Mouse (Mus musculus) forebrain, embryonic 13.5 days (tissue): Measurements from ENCODE around the gene Usp38. TPM values are rescaled to one million over a fixed set of nuclear protein-coding genes. Genes with fewer than 3 reads are reported as not detected.

Source experiments
- ATAC-seq: fragments of 200-750 bp; cut with Nextera tagmentation; 2 replicates; pipeline ENCODE4 v1.8.0; 2017
- H3K27ac ChIP-seq: fragments of 300-500 bp; sonication (generic); 2 replicates; pipeline ENCODE4 v1.5.1; 2015; ENCODE audit warnings: inconsistent platforms, mild to moderate bottlenecking, moderate library complexity
- H3K27me3 ChIP-seq: fragments of 300-500 bp; sonication (generic); 2 replicates; pipeline ENCODE4 v1.6.1; 2015; ENCODE audit warnings: mild to moderate bottlenecking, inconsistent platforms
- H3K36me3 ChIP-seq: fragments of 300-500 bp; sonication (generic); 2 replicates; pipeline ENCODE4 v1.6.1; 2015; ENCODE audit warnings: mild to moderate bottlenecking, inconsistent platforms; ENCODE audit not compliant: poor library complexity, severe bottlenecking
- H3K4me1 ChIP-seq: fragments of 300-500 bp; sonication (generic); 2 replicates; pipeline ENCODE4 v1.6.1; 2015; ENCODE audit warnings: inconsistent platforms
- H3K4me2 ChIP-seq: fragments of 300-500 bp; sonication (generic); 2 replicates; pipeline ENCODE4 v1.6.1; 2015; ENCODE audit warnings: inconsistent platforms, mild to moderate bottlenecking, moderate library complexity
- H3K4me3 ChIP-seq: fragments of 300-500 bp; sonication (generic); 2 replicates; pipeline ENCODE4 v1.5.1; 2015; ENCODE audit warnings: mild to moderate bottlenecking, inconsistent platforms
- H3K9ac ChIP-seq: fragments of 300-500 bp; sonication (generic); 2 replicates; pipeline ENCODE4 v1.6.1; 2015; ENCODE audit warnings: mild to moderate bottlenecking, inconsistent platforms
- H3K9me3 ChIP-seq: fragments of 300-500 bp; sonication (generic); replicated peaks from 2 replicates; pipeline ENCODE4 v1.6.1; 2016; ENCODE audit warnings: inconsistent platforms
- WGBS: fragments of 180-500 bp; shearing (Covaris S2); methylation state at CpG from one replicate; pipeline ENCODE4 v1.1.7; 2015; 5-methylcytosine and 5-hydroxymethylcytosine counted together
- polyA plus RNA-seq: library from polyadenylated mRNA; unstranded; fragments of >200 nt; fragmentation: Nextera tagmentation; extraction: Ambion mirVana; gene quantifications from 2 replicates; pipeline ENCODE4 v1.2.1, GENCODE M21; 2015

Usp38 gene
- polyA plus RNA-seq, 1 experiment from 2014 or later = 20.4 TPM

GRCm38 (mm10) chr8:80959588-80960268, 55.0 kb downstream of the Usp38 start:
- ATAC-seq = no peak

GRCm38 (mm10) chr8:80957776-80958175, 57.0 kb downstream of the Usp38 start:
- WGBS = 72% methylated on average over 5 of the region's 5 CpGs
- no peak for ATAC-seq
- no peak overlapping the region for H3K27ac ChIP-seq

More at GRCm38 (mm10) chr8:80959588-80960268, 55.0 kb downstream of the Usp38 start:
- 83% methylated on average over 9 of the region's 9 CpGs for WGBS
- Histone ChIP-seq H3K27ac (no peak overlapping the region), H3K9ac (no peak overlapping the region), H3K4me2 (no peak overlapping the region), H3K36me3 (no peaks in the 10 kb centered on the region), H3K27me3 (no peaks in the 10 kb centered on the region), H3K4me1 (no peaks in the 10 kb centered on the region), H3K4me3 (no peak overlapping the region), H3K9me3 (peaks cover 8% of the 10 kb centered on the region)

GRCm38 (mm10) chr8:80952973-80953372, 61.8 kb downstream of the Usp38 start:
- no peak overlapping the region for H3K9ac ChIP-seq
- WGBS = 81% methylated on average over 3 of the region's 3 CpGs
- H3K4me3 ChIP-seq = no peak overlapping the region
- no peaks in the 10 kb centered on the region for H3K4me1 ChIP-seq
- peaks cover 8% of the 10 kb centered on the region for H3K9me3 ChIP-seq
- H3K36me3 ChIP-seq = no peaks in the 10 kb centered on the region
- H3K27ac ChIP-seq = no peak overlapping the region
- no peak for ATAC-seq
- H3K27me3 ChIP-seq = no peaks in the 10 kb centered on the region
- no peak overlapping the region for H3K4me2 ChIP-seq

More at GRCm38 (mm10) chr8:80957776-80958175, 57.0 kb downstream of the Usp38 start:
- H3K9ac ChIP-seq = no peak overlapping the region
- H3K4me1 ChIP-seq = no peaks in the 10 kb centered on the region
- no peaks in the 10 kb centered on the region for H3K36me3 ChIP-seq
- H3K4me3 ChIP-seq = no peak overlapping the region
- no peaks in the 10 kb centered on the region for H3K27me3 ChIP-seq
- H3K4me2 ChIP-seq = no peak overlapping the region
- H3K9me3 ChIP-seq = peaks cover 8% of the 10 kb centered on the region

GRCm38 (mm10) chr8:80952235-80952915, 62.4 kb downstream of the Usp38 start:
- WGBS = 42% methylated on average over 6 of the region's 6 CpGs
- Histone ChIP-seq H3K4me3 (no peak overlapping the region), H3K9me3 (peaks cover 8% of the 10 kb centered on the region), H3K27me3 (no peaks in the 10 kb centered on the region), H3K4me1 (no peaks in the 10 kb centered on the region), H3K27ac (no peak overlapping the region), H3K36me3 (no peaks in the 10 kb centered on the region), H3K4me2 (no peak overlapping the region), H3K9ac (no peak overlapping the region)
- ATAC-seq = no peak

- 81% methylated on average over 7 of the region's 7 CpGs for WGBS
These were observed 66.1 kb downstream of the Usp38 start for GRCm38 (mm10) chr8:80948405-80949183.

GRCm38 (mm10) chr8:80943742-80944141, 71.0 kb downstream of the Usp38 start:
- Histone ChIP-seq H3K36me3 (no peaks in the 10 kb centered on the region), H3K9ac (no peak overlapping the region), H3K4me1 (no peaks in the 10 kb centered on the region), H3K4me2 (no peak overlapping the region), H3K27me3 (no peaks in the 10 kb centered on the region), H3K4me3 (no peak overlapping the region), H3K9me3 (no peaks in the 10 kb centered on the region), H3K27ac (no peak overlapping the region)
- no peak for ATAC-seq
- WGBS = 81% methylated on average over 3 of the region's 3 CpGs

More at GRCm38 (mm10) chr8:80948405-80949183, 66.1 kb downstream of the Usp38 start:
- Histone ChIP-seq H3K9me3 (no peaks in the 10 kb centered on the region), H3K27ac (no peak overlapping the region), H3K4me1 (no peaks in the 10 kb centered on the region), H3K4me3 (no peak overlapping the region), H3K4me2 (no peak overlapping the region), H3K27me3 (no peaks in the 10 kb centered on the region), H3K36me3 (no peaks in the 10 kb centered on the region), H3K9ac (no peak overlapping the region)
- ATAC-seq = no peak

GRCm38 (mm10) chr8:80941621-80942020, 73.1 kb downstream of the Usp38 start:
- WGBS = 84% methylated on average over 3 of the region's 3 CpGs
- ATAC-seq = no peak
- no peaks in the 10 kb centered on the region for H3K27me3 ChIP-seq

GRCm38 (mm10) chr8:80937814-80938650, 76.7 kb downstream of the Usp38 start:
- Histone ChIP-seq H3K4me3 (no peak overlapping the region), H3K4me2 (no peak overlapping the region), H3K9ac (no peak overlapping the region), H3K36me3 (no peaks in the 10 kb centered on the region), H3K9me3 (no peaks in the 10 kb centered on the region), H3K27ac (no peak overlapping the region), H3K27me3 (no peaks in the 10 kb centered on the region), H3K4me1 (no peaks in the 10 kb centered on the region)
- ATAC-seq = no peak
- 70% methylated on average over 15 of the region's 15 CpGs for WGBS

More at GRCm38 (mm10) chr8:80941621-80942020, 73.1 kb downstream of the Usp38 start:
- H3K4me2 ChIP-seq = no peak overlapping the region
- no peak overlapping the region for H3K4me3 ChIP-seq
- no peaks in the 10 kb centered on the region for H3K9me3 ChIP-seq
- no peak overlapping the region for H3K9ac ChIP-seq
- H3K27ac ChIP-seq = no peak overlapping the region
- no peaks in the 10 kb centered on the region for H3K4me1 ChIP-seq
- H3K36me3 ChIP-seq = no peaks in the 10 kb centered on the region

Other genes with a start within 250 kb of the Usp38 start
- 10.8 TPM in 2 replicates for gene Gab1, start 134.4 kb downstream of the Usp38 start, polyA plus RNA-seq